Mouse (Mus musculus) retina, postnatal 7 days (tissue): ENCODE data around the gene Rpl7a.
"Not testable (repeated sequence)": the region's sequence is repeated elsewhere in the genome, so short reads cannot be mapped to it uniquely, and the experiment has no call there.

Experiments
- DNase-seq: peaks from one replicate; pipeline ENCODE4 v3.0.0-alpha.2; 2012; ENCODE audit warnings: low read depth, low spot score

Gene Rpl7a

GRCm38 (mm10) chr2:26910124-26910993 is at the start of gene Rpl7a, which contains the start of gene Med22:
Rpl7a (plus strand) TSS chr2:26910764.
Med22 (minus strand) TSS chr2:26910677.
- peak; percentile 99 for DNase-seq

GRCm38 (mm10) chr2:26862856-26863255 is 47.7 kb upstream of the Rpl7a start:
- no peak for DNase-seq

- no peak for DNase-seq
Measured at GRCm38 (mm10) chr2:26864879-26865278, 45.7 kb upstream of the Rpl7a start, which contains the start of gene Abo. Abo (minus strand) TSS chr2:26864979.

GRCm38 (mm10) chr2:26870666-26871065 is 39.9 kb upstream of the Rpl7a start:
- DNase-seq: no peak

- DNase-seq: no peak
Measured at GRCm38 (mm10) chr2:26878571-26878970, 32.0 kb upstream of the Rpl7a start.

GRCm38 (mm10) chr2:26885541-26885940 is 25.0 kb upstream of the Rpl7a start:
- DNase-seq: not testable (repeated sequence)

- not testable (repeated sequence) for DNase-seq
Measured at GRCm38 (mm10) chr2:26886170-26886569, 24.4 kb upstream of the Rpl7a start.

GRCm38 (mm10) chr2:26895898-26896297 is 14.7 kb upstream of the Rpl7a start:
- no peak for DNase-seq

- no peak for DNase-seq
Measured at GRCm38 (mm10) chr2:26900731-26901130, 9.8 kb upstream of the Rpl7a start.

GRCm38 (mm10) chr2:26901834-26902400 is 8.6 kb upstream of the Rpl7a start:
- DNase-seq: no peak

GRCm38 (mm10) chr2:26902467-26903220 is 7.9 kb upstream of the Rpl7a start, which contains the start of gene Surf6:
Surf6 (minus strand) TSS chr2:26902879.
- peak; percentile 92 for DNase-seq

- no peak for DNase-seq
Measured at GRCm38 (mm10) chr2:26903311-26903710, 7.3 kb upstream of the Rpl7a start.

- no peak for DNase-seq
Measured at GRCm38 (mm10) chr2:26905936-26906335, 4.6 kb upstream of the Rpl7a start.

- DNase-seq: no peak
Measured at GRCm38 (mm10) chr2:26906431-26906830, 4.1 kb upstream of the Rpl7a start.

- DNase-seq: no peak
Measured at GRCm38 (mm10) chr2:26907109-26907508, 3.5 kb upstream of the Rpl7a start.

GRCm38 (mm10) chr2:26908710-26909386 is 1.7 kb upstream of the Rpl7a start:
- DNase-seq: no peak

- DNase-seq: no peak
Measured at GRCm38 (mm10) chr2:26909387-26909784, 1.2 kb upstream of the Rpl7a start.

- DNase-seq: peak; percentile 67
Measured at GRCm38 (mm10) chr2:26910994-26911765, 616 bp downstream of the Rpl7a start.

- no peak for DNase-seq
Measured at GRCm38 (mm10) chr2:26912253-26912770, 1.7 kb downstream of the Rpl7a start.

GRCm38 (mm10) chr2:26913416-26914147 is 3.0 kb downstream of the Rpl7a start:
- no peak for DNase-seq
